Comparison of ENCODE assay signal across 8 mouse cellular contexts in genomic region chr13:64344082-64344501, GRCm38 (mm10). TPM values are rescaled to one million over a fixed set of nuclear protein-coding genes. Genes with fewer than 3 reads are reported as not detected.
A peak's percentile ranks its signal among the peaks of the same experiment; 100 is the strongest.
DNase-seq lines count a peak whose midpoint lies in the region; ATAC-seq and TF ChIP-seq lines count a peak whose summit lies in the region.

No protein-coding gene starts in this region.

- peak overlapping the region; percentile 70 for H3K9ac ChIP-seq in embryonic facial prominence, embryonic 13.5 days
- H3K9ac ChIP-seq in heart, embryonic 14.5 days (ENCODE audit: low read length) = peak overlapping the region; percentile 81
- peak overlapping the region; percentile 59 for H3K9ac ChIP-seq in kidney, postnatal 0 days (ENCODE audit: low read depth, low read length)
- H3K9ac ChIP-seq in liver, embryonic 15.5 days = peak overlapping the region; percentile 55
- peak overlapping the region; percentile 67 for H3K9ac ChIP-seq in neural tube, embryonic 13.5 days

- no peaks in the 10 kb centered on the region for H3K27me3 ChIP-seq in embryonic facial prominence, embryonic 13.5 days
- no peaks in the 10 kb centered on the region for H3K27me3 ChIP-seq in heart, embryonic 14.5 days (ENCODE audit: control insufficient read depth, insufficient read depth, low read length)
- H3K27me3 ChIP-seq in kidney, postnatal 0 days (ENCODE audit: insufficient read depth, low read length) = no peaks in the 10 kb centered on the region
- no peaks in the 10 kb centered on the region for H3K27me3 ChIP-seq in liver, embryonic 15.5 days
- no peaks in the 10 kb centered on the region for H3K27me3 ChIP-seq in neural tube, embryonic 13.5 days

- peak overlapping the region; percentile 69 for H3K4me2 ChIP-seq in embryonic facial prominence, embryonic 13.5 days
- H3K4me2 ChIP-seq in heart, embryonic 14.5 days (ENCODE audit: low read length) = peak overlapping the region; percentile 95
- H3K4me2 ChIP-seq in kidney, postnatal 0 days (ENCODE audit: low read length) = peak overlapping the region; percentile 72
- H3K4me2 ChIP-seq in liver, embryonic 15.5 days = peak overlapping the region; percentile 83
- peak overlapping the region; percentile 64 for H3K4me2 ChIP-seq in neural tube, embryonic 13.5 days

- no peak overlapping the region for H3K27ac ChIP-seq in embryonic facial prominence, embryonic 13.5 days
- H3K27ac ChIP-seq in heart, embryonic 14.5 days (replicated peaks in 1 of 2; ENCODE audit: control insufficient read depth in 1 of 2, insufficient read depth in 1 of 2, low read depth in 2 of 2, low read length in 2 of 2) = peak overlapping the region; percentile 21 to 24; a peak in 2 of 4 replicates
- H3K27ac ChIP-seq in kidney, postnatal 0 days = 0 out of 2 replicates have a peak overlapping the region, but pooled peaks have one; percentile 40
- H3K27ac ChIP-seq in liver, embryonic 15.5 days (replicated peaks) = no peak overlapping the region; the same call in 1 of the 2 replicates
- no peak overlapping the region for H3K27ac ChIP-seq in neural tube, embryonic 13.5 days (replicated peaks)

- no peaks in the 10 kb centered on the region for H3K9me3 ChIP-seq in embryonic facial prominence, embryonic 13.5 days
- H3K9me3 ChIP-seq in heart, embryonic 14.5 days (ENCODE audit: control insufficient read depth, low read length) = no peaks in the 10 kb centered on the region
- H3K9me3 ChIP-seq in kidney, postnatal 0 days (replicated peaks; ENCODE audit: low read length) = no peaks in the 10 kb centered on the region
- H3K9me3 ChIP-seq in liver, embryonic 15.5 days (replicated peaks) = no peaks in the 10 kb centered on the region
- H3K9me3 ChIP-seq in neural tube, embryonic 13.5 days = no peaks in the 10 kb centered on the region

- peak; percentile 12 for DNase-seq in ovary, postnatal 10 days (ENCODE audit: low spot score)
- no peak for DNase-seq in ovary, adult 18-20 months (ENCODE audit: low spot score)
- DNase-seq in kidney, postnatal 0 days (ENCODE audit: low spot score) = peak; percentile 41
- DNase-seq in thymus, postnatal 0 days (ENCODE audit: low spot score) = no peak

- H3K4me3 ChIP-seq in embryonic facial prominence, embryonic 13.5 days = peak overlapping the region; percentile 44
- H3K4me3 ChIP-seq in heart, embryonic 14.5 days (ENCODE audit: control insufficient read depth in 1 of 2, insufficient read depth in 1 of 2, low read depth in 1 of 2, low read length in 2 of 2) = peak overlapping the region; percentile 55 to 84
- peak overlapping the region; percentile 44 for H3K4me3 ChIP-seq in kidney, postnatal 0 days (replicated peaks; ENCODE audit: low read depth, low read length)
- H3K4me3 ChIP-seq in liver, embryonic 15.5 days (replicated peaks) = peak overlapping the region; percentile 60
- H3K4me3 ChIP-seq in neural tube, embryonic 13.5 days = peak overlapping the region; percentile 45

- no peak for ATAC-seq in embryonic facial prominence, embryonic 13.5 days (ENCODE audit: insufficient number of reproducible peaks, insufficient read depth, low FRiP score, low TSS enrichment, low read depth)
- ATAC-seq in heart, embryonic 14.5 days (ENCODE audit: insufficient number of reproducible peaks, insufficient read depth, low FRiP score, low read depth) = no peak
- ATAC-seq in kidney, postnatal 0 days (replicated peaks; ENCODE audit: low FRiP score, low read depth) = peak; percentile 82
- ATAC-seq in liver, embryonic 15.5 days (ENCODE audit: insufficient read depth) = peak; percentile 63
- peak; percentile 89 for ATAC-seq in neural tube, embryonic 13.5 days (ENCODE audit: low read depth)

- no peak for TF ChIP-seq CTCF in kidney, postnatal 0 days (IDR thresholded peaks at IDR 0.05; ENCODE audit: low read depth)

- 0 out of 2 replicates have a peak, but pooled peaks cover 5% of the 10 kb centered on the region for H3K4me1 ChIP-seq in embryonic facial prominence, embryonic 13.5 days
- H3K4me1 ChIP-seq in heart, embryonic 14.5 days (ENCODE audit: control insufficient read depth in 2 of 2, insufficient read depth in 2 of 2, low read length in 2 of 2) = peaks cover 0 to 2% of the 10 kb centered on the region in 2 experiments; a peak in 1 of 4 replicates
- H3K4me1 ChIP-seq in kidney, postnatal 0 days (replicated peaks; ENCODE audit: insufficient read depth, low read length) = no peaks in the 10 kb centered on the region
- H3K4me1 ChIP-seq in liver, embryonic 15.5 days (replicated peaks) = peaks cover 12% of the 10 kb centered on the region
- H3K4me1 ChIP-seq in neural tube, embryonic 13.5 days (replicated peaks) = no peaks in the 10 kb centered on the region

- WGBS in embryonic facial prominence, embryonic 13.5 days = 2% methylated on average over 9 of the region's 9 CpGs
- 2% methylated on average over 9 of the region's 9 CpGs for WGBS in heart, embryonic 14.5 days
- WGBS in kidney, postnatal 0 days = 4% methylated on average over 9 of the region's 9 CpGs
- WGBS in liver, embryonic 15.5 days (ENCODE audit: insufficient replicate concordance) = under 1% methylated on average over 9 of the region's 9 CpGs
- WGBS in neural tube, embryonic 13.5 days = 4% methylated on average over 9 of the region's 9 CpGs

- no peaks in the 10 kb centered on the region for H3K36me3 ChIP-seq in embryonic facial prominence, embryonic 13.5 days
- no peaks in the 10 kb centered on the region for H3K36me3 ChIP-seq in heart, embryonic 14.5 days (ENCODE audit: control insufficient read depth, insufficient read depth, low read length)
- no peaks in the 10 kb centered on the region for H3K36me3 ChIP-seq in kidney, postnatal 0 days (ENCODE audit: insufficient read depth, low read length)
- H3K36me3 ChIP-seq in liver, embryonic 15.5 days (replicated peaks) = no peaks in the 10 kb centered on the region
- H3K36me3 ChIP-seq in neural tube, embryonic 13.5 days = no peaks in the 10 kb centered on the region

RNA-seq across cellular contexts. Expression of gene Ctsl, which starts 26.6 kb away (rescaled TPM):
- polyA plus RNA-seq in embryonic facial prominence, embryonic 13.5 days (2015; fragmentation: Nextera tagmentation; extraction: Ambion mirVana) = 174 and 193 TPM in 2 replicates
- polyA plus RNA-seq in heart, embryonic 14.5 days (2014; fragmentation: Nextera tagmentation; extraction: Ambion mirVana) = 284 and 288 TPM in 2 replicates
- polyA plus RNA-seq in kidney, postnatal 0 days (2015; fragmentation: Nextera tagmentation; extraction: Ambion mirVana) = 482 and 514 TPM in 2 replicates
- polyA plus RNA-seq in liver, embryonic 15.5 days (2015; fragmentation: Nextera tagmentation; extraction: Ambion mirVana) = 197 and 221 TPM in 2 replicates
- polyA plus RNA-seq in neural tube, embryonic 13.5 days (2015; fragmentation: Nextera tagmentation; extraction: Ambion mirVana) = 169 and 171 TPM in 2 replicates
- 2,169 and 2,296 TPM in 2 replicates for polyA plus RNA-seq in thymus, postnatal 0 days (2015; fragmentation: Nextera tagmentation; extraction: Ambion mirVana)

RNA-seq across cellular contexts. Expression of gene Aaed1, which starts 31.6 kb away (rescaled TPM):
- polyA plus RNA-seq in embryonic facial prominence, embryonic 13.5 days (2015; fragmentation: Nextera tagmentation; extraction: Ambion mirVana) = 33.9 and 36.0 TPM in 2 replicates
- polyA plus RNA-seq in heart, embryonic 14.5 days (2014; fragmentation: Nextera tagmentation; extraction: Ambion mirVana) = 72.1 and 78.3 TPM in 2 replicates
- polyA plus RNA-seq in kidney, postnatal 0 days (2015; fragmentation: Nextera tagmentation; extraction: Ambion mirVana) = 53.9 and 56.2 TPM in 2 replicates
- polyA plus RNA-seq in liver, embryonic 15.5 days (2015; fragmentation: Nextera tagmentation; extraction: Ambion mirVana) = 19.6 and 20.2 TPM in 2 replicates
- polyA plus RNA-seq in neural tube, embryonic 13.5 days (2015; fragmentation: Nextera tagmentation; extraction: Ambion mirVana) = 17.8 and 20.9 TPM in 2 replicates
- polyA plus RNA-seq in thymus, postnatal 0 days (2015; fragmentation: Nextera tagmentation; extraction: Ambion mirVana) = 29.6 and 34.2 TPM in 2 replicates

Comparison
In these comparisons a context has a peak if more than half of its experiments do, and no peak if none do; other contexts are left out.
1. DNase-seq: peak in ovary, postnatal 10 days (single experiment) and kidney, postnatal 0 days (single experiment); none in ovary, adult 18-20 months (single experiment) and thymus, postnatal 0 days (single experiment).
2. ATAC-seq: peak in kidney, postnatal 0 days (single experiment), liver, embryonic 15.5 days (single experiment) and neural tube, embryonic 13.5 days (single experiment); none in embryonic facial prominence, embryonic 13.5 days (single experiment) and heart, embryonic 14.5 days (single experiment).
3. H3K27ac ChIP-seq: peak in heart, embryonic 14.5 days (2 of 2) and kidney, postnatal 0 days (single experiment); none in embryonic facial prominence, embryonic 13.5 days (single experiment), liver, embryonic 15.5 days (single experiment) and neural tube, embryonic 13.5 days (single experiment).
4. Peak in every context shown above with its lines, with median percentiles within 50 percentile points of each other: H3K4me2 ChIP-seq, H3K4me3 ChIP-seq and H3K9ac ChIP-seq.